ENCODE assay signal across 27 mouse cellular contexts in the genomic region with DNA sequence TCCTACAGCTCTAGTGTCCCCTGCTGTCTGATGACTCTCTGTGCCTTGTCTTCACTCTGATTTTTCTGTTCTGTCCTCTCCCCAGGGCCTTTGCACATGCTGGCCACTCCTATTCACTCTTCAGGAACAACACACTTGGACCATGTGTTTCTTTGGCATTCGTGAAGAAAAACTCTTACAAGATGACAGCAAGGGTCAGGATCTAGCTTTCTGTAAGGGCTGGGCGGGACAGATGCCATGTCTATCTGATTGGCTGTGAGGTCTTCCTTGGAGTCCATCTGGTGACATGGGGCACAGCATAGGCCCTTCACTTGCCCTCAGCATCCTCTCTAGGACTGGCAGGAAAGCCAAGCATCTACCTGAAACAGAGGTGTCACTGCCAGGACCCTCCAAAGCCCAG. TPM values are rescaled to one million over a fixed set of nuclear protein-coding genes. Genes with fewer than 3 reads are reported as not detected.
DNase-seq lines count a peak whose midpoint lies in the region; ATAC-seq and TF ChIP-seq lines count a peak whose summit lies in the region.
"Had no signal": no experiment of that assay in that cellular context is flagged by ENCODE, and none has a peak within 500 bp of the region (broad histone marks: within the 10 kb centered on the region; RNA-seq: fewer than 3 reads in every experiment).

No protein-coding gene starts in this region.

- H3K27me3 ChIP-seq in lung, embryonic 15.5 days: no peaks in the 10 kb centered on the region
- H3K27me3 ChIP-seq in lung, postnatal 0 days (replicated peaks; ENCODE audit: insufficient read depth, low read length): no peaks in the 10 kb centered on the region
- no peaks in the 10 kb centered on the region for H3K27me3 ChIP-seq in stomach, embryonic 15.5 days (replicated peaks)
- H3K27me3 ChIP-seq in stomach, postnatal 0 days (ENCODE audit: control insufficient read depth, insufficient read depth, low read length): no peaks in the 10 kb centered on the region
- H3K27me3 ChIP-seq: embryonic facial prominence, embryonic 12.5 days; forebrain, embryonic 13.5 days had no signal

- no peak overlapping the region for H3K4me2 ChIP-seq in lung, embryonic 15.5 days
- no peak overlapping the region for H3K4me2 ChIP-seq in lung, postnatal 0 days (replicated peaks; ENCODE audit: low read depth, low read length)
- no peak overlapping the region for H3K4me2 ChIP-seq in stomach, embryonic 15.5 days
- no peak overlapping the region for H3K4me2 ChIP-seq in stomach, postnatal 0 days (replicated peaks; ENCODE audit: low read depth)
- H3K4me2 ChIP-seq: embryonic facial prominence, embryonic 12.5 days; forebrain, embryonic 13.5 days had no signal

- no peaks in the 10 kb centered on the region for H3K9me3 ChIP-seq in lung, embryonic 15.5 days
- no peaks in the 10 kb centered on the region for H3K9me3 ChIP-seq in lung, postnatal 0 days (ENCODE audit: low read length)
- no peaks in the 10 kb centered on the region for H3K9me3 ChIP-seq in stomach, embryonic 15.5 days
- H3K9me3 ChIP-seq in stomach, postnatal 0 days (ENCODE audit: control insufficient read depth, low read length): no peaks in the 10 kb centered on the region
- H3K9me3 ChIP-seq: embryonic facial prominence, embryonic 12.5 days; forebrain, embryonic 13.5 days; G1E had no signal

- 50% methylated on average over 2 of the region's 2 CpGs for WGBS in lung, embryonic 15.5 days
- WGBS in lung, adult 2 months: 62% methylated on average over 2 of the region's 2 CpGs
- 52% methylated on average over 2 of the region's 2 CpGs for WGBS in lung, postnatal 0 days
- 86% methylated on average over 2 of the region's 2 CpGs for WGBS in stomach, embryonic 15.5 days
- WGBS in stomach, postnatal 0 days: 68% methylated on average over 2 of the region's 2 CpGs

- no peak for ATAC-seq in lung, embryonic 15.5 days (ENCODE audit: borderline replicate concordance, extremely low read depth, low FRiP score, low TSS enrichment)
- ATAC-seq in lung, postnatal 0 days: peak; percentile 2; the same call in 1 of the 2 replicates
- ATAC-seq in stomach, embryonic 15.5 days (ENCODE audit: insufficient read depth, low FRiP score, low read depth): no peak
- ATAC-seq in stomach, postnatal 0 days (ENCODE audit: low FRiP score, low TSS enrichment): no peak
- ATAC-seq: forebrain, embryonic 13.5 days; Patski had no signal

- no peak overlapping the region for H3K9ac ChIP-seq in lung, embryonic 15.5 days
- H3K9ac ChIP-seq in lung, postnatal 0 days (replicated peaks; ENCODE audit: low read depth): no peak overlapping the region
- H3K9ac ChIP-seq in stomach, embryonic 15.5 days: no peak overlapping the region
- no peak overlapping the region for H3K9ac ChIP-seq in stomach, postnatal 0 days (ENCODE audit: low read length)
- H3K9ac ChIP-seq: embryonic facial prominence, embryonic 12.5 days; forebrain, embryonic 13.5 days had no signal

- TF ChIP-seq EP300 in lung, postnatal 0 days (IDR thresholded peaks at IDR 0.05): no peak
- no peak for TF ChIP-seq EP300 in stomach, postnatal 0 days (optimal IDR thresholded peaks at IDR 0.05)

- TF ChIP-seq POLR2A in lung, adult 2 months (IDR thresholded peaks at IDR 0.05; ENCODE audit: borderline replicate concordance, extremely low read depth, low read depth, low read length): no peak

- peak overlapping the region; percentile 57; the same call in 1 of the 2 replicates for H3K27ac ChIP-seq in gastrocnemius, adult 2 months
- peak overlapping the region; percentile 91 for H3K27ac ChIP-seq in lung, embryonic 15.5 days
- peak overlapping the region; percentile 34 for H3K27ac ChIP-seq in lung, postnatal 0 days (ENCODE audit: low read length)
- 0 out of 2 replicates have a peak overlapping the region, but pooled peaks have one; percentile 9 for H3K27ac ChIP-seq in stomach, embryonic 15.5 days
- H3K27ac ChIP-seq in stomach, postnatal 0 days (replicated peaks): no peak overlapping the region
- H3K27ac ChIP-seq: embryonic facial prominence, embryonic 10.5 days; embryonic facial prominence, embryonic 12.5 days; forebrain, embryonic 13.5 days had no signal

- TF ChIP-seq CTCF in gastrocnemius, adult 2 months (IDR thresholded peaks at IDR 0.05): no peak
- no peak for TF ChIP-seq CTCF in lung, adult 2 months (IDR thresholded peaks at IDR 0.05; ENCODE audit: insufficient read depth, low read length)
- TF ChIP-seq CTCF in lung, postnatal 0 days (IDR thresholded peaks at IDR 0.05): no peak
- no peak for TF ChIP-seq CTCF in stomach, postnatal 0 days (IDR thresholded peaks at IDR 0.05; ENCODE audit: low read depth)

- DNase-seq in gastrocnemius, adult 2 months: no peak
- no peak for DNase-seq in gastrocnemius, postnatal 4 days (ENCODE audit: low spot score in 2 of 2)
- DNase-seq in lung, adult 2 months: no peak
- DNase-seq in lung, postnatal 0 days (ENCODE audit: low spot score): peak; percentile 65
- no peak for DNase-seq in lung, postnatal 36 days
- no peak for DNase-seq in stomach, postnatal 0 days (ENCODE audit: low spot score)
- DNase-seq: adrenal gland, adult 8-10 months; adrenal gland, postnatal 14 days; adrenal gland, postnatal 36 days; B cell, adult 2 months; cerebellum, adult 11-12 months; cerebellum, adult 2 months; cerebellum, adult 9-10 months; cerebellum, postnatal 25 days had no signal

- no peak overlapping the region for H3K4me3 ChIP-seq in gastrocnemius, adult 2 months
- no peak overlapping the region for H3K4me3 ChIP-seq in lung, embryonic 15.5 days
- no peak overlapping the region for H3K4me3 ChIP-seq in lung, adult 2 months (replicated peaks; ENCODE audit: extremely low read depth, low read depth, low read length)
- H3K4me3 ChIP-seq in lung, postnatal 0 days (ENCODE audit: low read depth, low read length): no peak overlapping the region
- no peak overlapping the region for H3K4me3 ChIP-seq in stomach, embryonic 15.5 days (replicated peaks)
- no peak overlapping the region for H3K4me3 ChIP-seq in stomach, postnatal 0 days (ENCODE audit: low read depth, low read length)
- H3K4me3 ChIP-seq: embryonic facial prominence, embryonic 10.5 days; embryonic facial prominence, embryonic 12.5 days; forebrain, embryonic 13.5 days had no signal

- no peaks in the 10 kb centered on the region for H3K36me3 ChIP-seq in lung, embryonic 15.5 days
- H3K36me3 ChIP-seq in lung, postnatal 0 days (ENCODE audit: insufficient read depth, low read length): no peaks in the 10 kb centered on the region
- no peaks in the 10 kb centered on the region for H3K36me3 ChIP-seq in stomach, embryonic 15.5 days
- H3K36me3 ChIP-seq in stomach, postnatal 0 days (ENCODE audit: control insufficient read depth, insufficient read depth, low read length): no peaks in the 10 kb centered on the region
- H3K36me3 ChIP-seq: embryonic facial prominence, embryonic 10.5 days; embryonic facial prominence, embryonic 12.5 days; G1E had no signal

- intact Hi-C loops in gastrocnemius, adult 2 months (cut with DNase I): no loop called here

- peaks cover 50% of the 10 kb centered on the region for H3K4me1 ChIP-seq in lung, embryonic 15.5 days
- H3K4me1 ChIP-seq in lung, adult 2 months (ENCODE audit: control insufficient read depth, insufficient read depth, low read length): peaks cover 3% of the 10 kb centered on the region; the same call in 1 of the 2 replicates
- 0 out of 2 replicates have a peak, but pooled peaks cover 2% of the 10 kb centered on the region for H3K4me1 ChIP-seq in lung, postnatal 0 days (ENCODE audit: insufficient read depth, low read depth, low read length)
- H3K4me1 ChIP-seq in stomach, embryonic 15.5 days: peaks cover 3% of the 10 kb centered on the region; the same call in 1 of the 2 replicates
- H3K4me1 ChIP-seq in stomach, postnatal 0 days (replicated peaks; ENCODE audit: control insufficient read depth, insufficient read depth): no peaks in the 10 kb centered on the region
- H3K4me1 ChIP-seq: embryonic facial prominence, embryonic 10.5 days; embryonic facial prominence, embryonic 12.5 days; forebrain, embryonic 13.5 days had no signal

RNA-seq across cellular contexts. Expression of gene Rbbp8nl, which starts 16.3 kb away (rescaled TPM):
- not detected for total RNA-seq in gastrocnemius, adult 2 months (2021)
- total RNA-seq in gastrocnemius, postnatal 4 days (2021): not detected
- 2.3 and 3.1 TPM in 2 replicates for polyA plus RNA-seq in lung, embryonic 15.5 days (2015; fragmentation: Nextera tagmentation; extraction: Ambion mirVana)
- polyA plus RNA-seq in lung, adult 2 months (2012; rRNA removed): 1.4 and 2.3 TPM in 2 replicates
- polyA plus RNA-seq in lung, postnatal 0 days (2015; fragmentation: Nextera tagmentation; extraction: Ambion mirVana): 0.20 and 0.46 TPM in 2 replicates
- 3.1 and 3.4 TPM in 2 replicates for polyA plus RNA-seq in stomach, embryonic 15.5 days (2015; fragmentation: Nextera tagmentation; extraction: Ambion mirVana)
- polyA plus RNA-seq in stomach, postnatal 0 days (2015; fragmentation: Nextera tagmentation; extraction: Ambion mirVana): 1.2 and 1.8 TPM in 2 replicates
- total RNA-seq: adrenal gland, adult 18-20 months; adrenal gland, adult 8-10 months; adrenal gland, postnatal 14 days; adrenal gland, postnatal 36 days; CH12.LX had no signal
- polyA plus RNA-seq: activated CD4-positive, CD25-positive, alpha-beta regulatory T cell, adult 4 months; CD4-positive, CD25-positive, alpha-beta regulatory T cell, adult 4 months; cerebellum, adult 2 months; cortical plate, adult 2 months; forebrain, embryonic 13.5 days; G1E; Patski had no signal

RNA-seq across cellular contexts. Expression of gene Gata5, which starts 28.5 kb away (rescaled TPM):
- total RNA-seq in gastrocnemius, adult 2 months (2021): not detected
- under 1 TPM in 1 of 2 experiments, not detected in 1; 0.08 TPM for total RNA-seq in gastrocnemius, postnatal 4 days (2021)
- polyA plus RNA-seq in lung, embryonic 15.5 days (2015; fragmentation: Nextera tagmentation; extraction: Ambion mirVana): 26.2 and 27.8 TPM in 2 replicates
- 5.4 and 9.9 TPM in 2 replicates for polyA plus RNA-seq in lung, adult 2 months (2012; rRNA removed)
- 10.4 and 11.4 TPM in 2 replicates for polyA plus RNA-seq in lung, postnatal 0 days (2015; fragmentation: Nextera tagmentation; extraction: Ambion mirVana)
- polyA plus RNA-seq in stomach, embryonic 15.5 days (2015; fragmentation: Nextera tagmentation; extraction: Ambion mirVana): 5.5 and 6.0 TPM in 2 replicates
- 5.9 and 6.6 TPM in 2 replicates for polyA plus RNA-seq in stomach, postnatal 0 days (2015; fragmentation: Nextera tagmentation; extraction: Ambion mirVana)
- total RNA-seq: CH12.LX had no signal
- polyA plus RNA-seq: activated CD4-positive, CD25-positive, alpha-beta regulatory T cell, adult 4 months; CD4-positive, CD25-positive, alpha-beta regulatory T cell, adult 4 months; cerebellum, adult 2 months; cortical plate, adult 2 months; embryonic facial prominence, embryonic 14.5 days; forebrain, embryonic 13.5 days; G1E; Patski had no signal

RNA-seq across cellular contexts. Expression of gene Cables2, which starts 32.7 kb away (rescaled TPM):
- 1 to 10 TPM; 9.3 to 9.8 TPM for total RNA-seq in gastrocnemius, adult 2 months (2021)
- 10 to 100 TPM; 13.4 to 14.6 TPM for total RNA-seq in gastrocnemius, postnatal 4 days (2021)
- 14.1 and 16.5 TPM in 2 replicates for polyA plus RNA-seq in lung, embryonic 15.5 days (2015; fragmentation: Nextera tagmentation; extraction: Ambion mirVana)
- polyA plus RNA-seq in lung, adult 2 months (2012; rRNA removed): 22.7 and 28.2 TPM in 2 replicates
- 15.5 and 16.1 TPM in 2 replicates for polyA plus RNA-seq in lung, postnatal 0 days (2015; fragmentation: Nextera tagmentation; extraction: Ambion mirVana)
- polyA plus RNA-seq in stomach, embryonic 15.5 days (2015; fragmentation: Nextera tagmentation; extraction: Ambion mirVana): 14.5 and 15.2 TPM in 2 replicates
- polyA plus RNA-seq in stomach, postnatal 0 days (2015; fragmentation: Nextera tagmentation; extraction: Ambion mirVana): 7.5 and 8.5 TPM in 2 replicates

RNA-seq across cellular contexts. Expression of gene Rps21, which starts 48.8 kb away (rescaled TPM):
- 100 to 1,000 TPM; 359 to 473 TPM for total RNA-seq in gastrocnemius, adult 2 months (2021)
- 100 to 1,000 TPM; 786 to 791 TPM for total RNA-seq in gastrocnemius, postnatal 4 days (2021)
- 477 and 524 TPM in 2 replicates for polyA plus RNA-seq in lung, embryonic 15.5 days (2015; fragmentation: Nextera tagmentation; extraction: Ambion mirVana)
- polyA plus RNA-seq in lung, adult 2 months (2012; rRNA removed): 2,052 and 2,661 TPM in 2 replicates
- 418 and 453 TPM in 2 replicates for polyA plus RNA-seq in lung, postnatal 0 days (2015; fragmentation: Nextera tagmentation; extraction: Ambion mirVana)
- 516 and 531 TPM in 2 replicates for polyA plus RNA-seq in stomach, embryonic 15.5 days (2015; fragmentation: Nextera tagmentation; extraction: Ambion mirVana)
- 604 and 680 TPM in 2 replicates for polyA plus RNA-seq in stomach, postnatal 0 days (2015; fragmentation: Nextera tagmentation; extraction: Ambion mirVana)
